Comparison of ENCODE assay signal across 12 mouse cellular contexts in genomic region chr1:133083003-133083546, GRCm38 (mm10). TPM values are rescaled to one million over a fixed set of nuclear protein-coding genes. Genes with fewer than 3 reads are reported as not detected.
DNase-seq lines count a peak whose midpoint lies in the region; ATAC-seq and TF ChIP-seq lines count a peak whose summit lies in the region.
"Had no signal": no experiment of that assay in that cellular context is flagged by ENCODE, and none has a peak within 500 bp of the region (broad histone marks: within the 10 kb centered on the region; RNA-seq: fewer than 3 reads in every experiment).

No protein-coding gene starts in this region.

- H3K4me2 ChIP-seq in forebrain, embryonic 12.5 days, result no peak overlapping the region
- no peak overlapping the region for H3K4me2 ChIP-seq in forebrain, postnatal 0 days (ENCODE audit: low read depth)
- no peak overlapping the region for H3K4me2 ChIP-seq in midbrain, postnatal 0 days (ENCODE audit: low read depth, low read length, poor library complexity, severe bottlenecking)
- H3K4me2 ChIP-seq in stomach, postnatal 0 days (replicated peaks; ENCODE audit: low read depth), result no peak overlapping the region

- WGBS in forebrain, embryonic 12.5 days, result 95% methylated on average over 5 of the region's 5 CpGs
- WGBS in forebrain, postnatal 0 days, result 97% methylated on average over 5 of the region's 5 CpGs
- 92% methylated on average over 5 of the region's 5 CpGs for WGBS in midbrain, embryonic 10.5 days
- WGBS in midbrain, postnatal 0 days, result 95% methylated on average over 5 of the region's 5 CpGs
- WGBS in stomach, postnatal 0 days, result 80% methylated on average over 5 of the region's 5 CpGs

- H3K36me3 ChIP-seq in forebrain, embryonic 12.5 days (replicated peaks), result peaks cover 71% of the 10 kb centered on the region
- H3K36me3 ChIP-seq in forebrain, postnatal 0 days (ENCODE audit: insufficient read depth), result peaks cover 60% of the 10 kb centered on the region
- H3K36me3 ChIP-seq in midbrain, embryonic 10.5 days, result peaks cover 80% of the 10 kb centered on the region
- peaks cover 41% of the 10 kb centered on the region for H3K36me3 ChIP-seq in midbrain, postnatal 0 days (ENCODE audit: insufficient read depth, low read length)
- peaks cover 3% of the 10 kb centered on the region; the same call in 1 of the 2 replicates for H3K36me3 ChIP-seq in stomach, postnatal 0 days (ENCODE audit: control insufficient read depth, insufficient read depth, low read length)

- 0 out of 2 replicates have a peak overlapping the region, but pooled peaks have one; percentile 8 for H3K27ac ChIP-seq in forebrain, embryonic 12.5 days
- H3K27ac ChIP-seq in forebrain, postnatal 0 days (ENCODE audit: low read depth, low read length), result no peak overlapping the region
- peak overlapping the region; percentile 98 for H3K27ac ChIP-seq in midbrain, embryonic 10.5 days (replicated peaks)
- no peak overlapping the region for H3K27ac ChIP-seq in midbrain, postnatal 0 days (ENCODE audit: low read depth, low read length)
- no peak overlapping the region for H3K27ac ChIP-seq in stomach, postnatal 0 days (replicated peaks)

- ATAC-seq in forebrain, embryonic 12.5 days (ENCODE audit: low FRiP score), result no peak
- ATAC-seq in forebrain, postnatal 0 days, result no peak
- no peak for ATAC-seq in midbrain, postnatal 0 days (ENCODE audit: low FRiP score)
- peak; percentile 83 for ATAC-seq in megakaryocyte-erythroid progenitor cell, adult 5-6 weeks (replicated peaks; ENCODE audit: low FRiP score, low TSS enrichment, poor library complexity, severe bottlenecking)
- ATAC-seq in stomach, postnatal 0 days (ENCODE audit: low FRiP score, low TSS enrichment), result no peak
- ATAC-seq: forebrain, embryonic 16.5 days had no signal

- TF ChIP-seq EP300 in stomach, postnatal 0 days (optimal IDR thresholded peaks at IDR 0.05), result no peak

- no peak for TF ChIP-seq CTCF in forebrain, postnatal 0 days (IDR thresholded peaks at IDR 0.05; ENCODE audit: low read depth)
- TF ChIP-seq CTCF in midbrain, postnatal 0 days (IDR thresholded peaks at IDR 0.05), result no peak
- TF ChIP-seq CTCF in stomach, postnatal 0 days (IDR thresholded peaks at IDR 0.05; ENCODE audit: low read depth), result no peak

- no peaks in the 10 kb centered on the region for H3K9me3 ChIP-seq in forebrain, embryonic 12.5 days
- no peaks in the 10 kb centered on the region for H3K9me3 ChIP-seq in forebrain, postnatal 0 days (ENCODE audit: low read length)
- H3K9me3 ChIP-seq in midbrain, embryonic 10.5 days (replicated peaks), result no peaks in the 10 kb centered on the region; the same call in 1 of the 2 replicates
- no peaks in the 10 kb centered on the region for H3K9me3 ChIP-seq in midbrain, postnatal 0 days (ENCODE audit: low read length)
- H3K9me3 ChIP-seq in stomach, postnatal 0 days (ENCODE audit: control insufficient read depth, low read length), result no peaks in the 10 kb centered on the region

- no peak overlapping the region for H3K4me3 ChIP-seq in forebrain, embryonic 12.5 days (replicated peaks)
- no peak overlapping the region for H3K4me3 ChIP-seq in forebrain, postnatal 0 days (ENCODE audit: low read depth, low read length)
- H3K4me3 ChIP-seq in midbrain, embryonic 10.5 days, result no peak overlapping the region
- H3K4me3 ChIP-seq in midbrain, postnatal 0 days (ENCODE audit: low read depth, low read length), result no peak overlapping the region
- H3K4me3 ChIP-seq in stomach, postnatal 0 days (ENCODE audit: low read depth, low read length), result no peak overlapping the region

- H3K27me3 ChIP-seq in forebrain, embryonic 12.5 days, result no peaks in the 10 kb centered on the region
- no peaks in the 10 kb centered on the region for H3K27me3 ChIP-seq in forebrain, postnatal 0 days (ENCODE audit: insufficient read depth, low read length)
- no peaks in the 10 kb centered on the region for H3K27me3 ChIP-seq in midbrain, embryonic 10.5 days (ENCODE audit: low read depth, poor library complexity, severe bottlenecking)
- no peaks in the 10 kb centered on the region for H3K27me3 ChIP-seq in midbrain, postnatal 0 days (ENCODE audit: insufficient read depth, low read length)
- H3K27me3 ChIP-seq in stomach, postnatal 0 days (ENCODE audit: control insufficient read depth, insufficient read depth, low read length), result no peaks in the 10 kb centered on the region

- peaks cover 59% of the 10 kb centered on the region for H3K4me1 ChIP-seq in forebrain, embryonic 12.5 days
- H3K4me1 ChIP-seq in forebrain, postnatal 0 days (ENCODE audit: insufficient read depth), result no peaks in the 10 kb centered on the region
- H3K4me1 ChIP-seq in midbrain, embryonic 10.5 days, result peaks cover 82% of the 10 kb centered on the region
- no peaks in the 10 kb centered on the region for H3K4me1 ChIP-seq in midbrain, postnatal 0 days (ENCODE audit: insufficient read depth, low read length)
- peaks cover 2% of the 10 kb centered on the region; the same call in 1 of the 2 replicates for H3K4me1 ChIP-seq in stomach, postnatal 0 days (replicated peaks; ENCODE audit: control insufficient read depth, insufficient read depth)

- H3K9ac ChIP-seq in forebrain, embryonic 12.5 days, result no peak overlapping the region
- H3K9ac ChIP-seq in forebrain, postnatal 0 days, result no peak overlapping the region
- no peak overlapping the region for H3K9ac ChIP-seq in midbrain, postnatal 0 days (replicated peaks; ENCODE audit: low read length, poor library complexity, severe bottlenecking)
- no peak overlapping the region for H3K9ac ChIP-seq in stomach, postnatal 0 days (ENCODE audit: low read length)

- no peak for DNase-seq in forebrain, postnatal 0 days
- DNase-seq in midbrain, embryonic 10.5 days (ENCODE audit: low spot score), result no peak
- no peak for DNase-seq in midbrain, postnatal 0 days (ENCODE audit: low spot score)
- peak; percentile 41 for DNase-seq in stomach, postnatal 0 days (ENCODE audit: low spot score)
- no peak for DNase-seq in yolk sac, embryonic 10.5 days (ENCODE audit: low spot score)
- DNase-seq in adrenal gland, postnatal 14 days, result no peak
- DNase-seq: cerebellum, adult 11 months; kidney, postnatal 36 days; lung, adult 18-20 months had no signal

RNA-seq across cellular contexts. Expression of gene Pik3c2b, which starts 37.6 kb away (rescaled TPM):
- 21.3 and 22.0 TPM in 2 replicates for polyA plus RNA-seq in forebrain, embryonic 12.5 days (2016; fragmentation: Nextera tagmentation; extraction: Ambion mirVana)
- 17.1 and 18.3 TPM in 2 replicates for total RNA-seq in forebrain, postnatal 0 days (2014; rRNA removed)
- 5.7 and 7.2 TPM in 2 replicates for polyA plus RNA-seq in forebrain, postnatal 0 days (2015; fragmentation: Nextera tagmentation; extraction: Ambion mirVana)
- 14.1 and 18.2 TPM in 2 replicates for polyA plus RNA-seq in midbrain, embryonic 10.5 days (2016; fragmentation: Nextera tagmentation; extraction: Ambion mirVana)
- 21.3 and 28.5 TPM in 2 replicates for total RNA-seq in midbrain, postnatal 0 days (2014; rRNA removed)
- 8.4 and 9.2 TPM in 2 replicates for polyA plus RNA-seq in midbrain, postnatal 0 days (2015; fragmentation: Nextera tagmentation; extraction: Ambion mirVana)
- 3.5 and 4.0 TPM in 2 replicates for total RNA-seq in megakaryocyte-erythroid progenitor cell, adult 5-6 weeks (2014; fragmentation: Nextera tagmentation)
- total RNA-seq in megakaryocyte-erythroid progenitor cell, adult 5-6 weeks (2017), result 0.33 and 0.88 TPM in 2 replicates
- 4.2 and 4.7 TPM in 2 replicates for polyA plus RNA-seq in stomach, postnatal 0 days (2015; fragmentation: Nextera tagmentation; extraction: Ambion mirVana)
- total RNA-seq in adrenal gland, postnatal 14 days (2021), result 8.4 and 11.3 TPM in 2 replicates

RNA-seq across cellular contexts. Expression of gene Ppp1r15b, which starts 47.9 kb away (rescaled TPM):
- polyA plus RNA-seq in forebrain, embryonic 12.5 days (2016; fragmentation: Nextera tagmentation; extraction: Ambion mirVana), result 58.3 and 63.5 TPM in 2 replicates
- total RNA-seq in forebrain, postnatal 0 days (2014; rRNA removed), result 35.0 and 49.5 TPM in 2 replicates
- polyA plus RNA-seq in forebrain, postnatal 0 days (2015; fragmentation: Nextera tagmentation; extraction: Ambion mirVana), result 13.9 and 18.7 TPM in 2 replicates
- polyA plus RNA-seq in midbrain, embryonic 10.5 days (2016; fragmentation: Nextera tagmentation; extraction: Ambion mirVana), result 48.9 and 56.8 TPM in 2 replicates
- total RNA-seq in midbrain, postnatal 0 days (2014; rRNA removed), result 42.3 and 45.3 TPM in 2 replicates
- polyA plus RNA-seq in midbrain, postnatal 0 days (2015; fragmentation: Nextera tagmentation; extraction: Ambion mirVana), result 16.9 and 17.5 TPM in 2 replicates
- 73.9 and 82.5 TPM in 2 replicates for total RNA-seq in megakaryocyte-erythroid progenitor cell, adult 5-6 weeks (2014; fragmentation: Nextera tagmentation)
- 116 TPM in 2 replicates for total RNA-seq in megakaryocyte-erythroid progenitor cell, adult 5-6 weeks (2017)
- polyA plus RNA-seq in stomach, postnatal 0 days (2015; fragmentation: Nextera tagmentation; extraction: Ambion mirVana), result 20.7 and 22.3 TPM in 2 replicates
- 84.9 and 95.0 TPM in 2 replicates for total RNA-seq in adrenal gland, postnatal 14 days (2021)

RNA-seq across cellular contexts. Expression of gene Mdm4, which starts 52.7 kb away (rescaled TPM):
- 52.8 and 53.1 TPM in 2 replicates for polyA plus RNA-seq in forebrain, embryonic 12.5 days (2016; fragmentation: Nextera tagmentation; extraction: Ambion mirVana)
- 60.4 and 74.8 TPM in 2 replicates for total RNA-seq in forebrain, postnatal 0 days (2014; rRNA removed)
- polyA plus RNA-seq in forebrain, postnatal 0 days (2015; fragmentation: Nextera tagmentation; extraction: Ambion mirVana), result 22.2 and 27.4 TPM in 2 replicates
- 34.6 and 37.7 TPM in 2 replicates for polyA plus RNA-seq in midbrain, embryonic 10.5 days (2016; fragmentation: Nextera tagmentation; extraction: Ambion mirVana)
- total RNA-seq in midbrain, postnatal 0 days (2014; rRNA removed), result 54.4 and 84.5 TPM in 2 replicates
- 28.2 and 28.9 TPM in 2 replicates for polyA plus RNA-seq in midbrain, postnatal 0 days (2015; fragmentation: Nextera tagmentation; extraction: Ambion mirVana)
- total RNA-seq in megakaryocyte-erythroid progenitor cell, adult 5-6 weeks (2014; fragmentation: Nextera tagmentation), result 126 and 190 TPM in 2 replicates
- 110 and 145 TPM in 2 replicates for total RNA-seq in megakaryocyte-erythroid progenitor cell, adult 5-6 weeks (2017)
- polyA plus RNA-seq in stomach, postnatal 0 days (2015; fragmentation: Nextera tagmentation; extraction: Ambion mirVana), result 11.1 and 11.3 TPM in 2 replicates
- 73.7 and 95.4 TPM in 2 replicates for total RNA-seq in adrenal gland, postnatal 14 days (2021)

Comparison
In these comparisons a context has a peak if more than half of its experiments do, and no peak if none do; other contexts are left out.
1. H3K27ac ChIP-seq: peak in forebrain, embryonic 12.5 days (single experiment) and midbrain, embryonic 10.5 days (single experiment); none in forebrain, postnatal 0 days (single experiment), midbrain, postnatal 0 days (single experiment) and stomach, postnatal 0 days (single experiment).